Mouse (Mus musculus) ES-E14 (cell line): Measurements from ENCODE around the gene Phka2. TPM values are rescaled to one million over a fixed set of nuclear protein-coding genes. Genes with fewer than 3 reads are reported as not detected.

ENCODE experiments used
- DNase-seq: peaks from one replicate; pipeline ENCODE4 v3.0.0-alpha.2; 2013; ENCODE audit warnings: low read depth, low spot score
- H3K27ac ChIP-seq: 2 replicates; pipeline ENCODE4 v1.5.1; 2012; ENCODE audit warnings: low read depth, mild to moderate bottlenecking, low read length, moderate library complexity, mixed read lengths; ENCODE audit not compliant: poor library complexity, insufficient read depth, severe bottlenecking
- H3K36me3 ChIP-seq: 2 replicates; pipeline ENCODE4 v1.6.1; 2012; ENCODE audit warnings: mild to moderate bottlenecking, low read length, moderate library complexity, mixed read lengths; ENCODE audit not compliant: control insufficient read depth, poor library complexity, insufficient read depth, severe bottlenecking
- H3K4me1 ChIP-seq, 2 experiments: fragments of 150-350 bp in 1 of 2; sonication (generic) in 1 of 2; 2 replicates each; pipeline ENCODE4 v1.6.1; 2012; ENCODE audit warnings: low read length in 2 of 2, mild to moderate bottlenecking in 1 of 2, mixed read lengths in 1 of 2; ENCODE audit not compliant: control insufficient read depth in 2 of 2, insufficient read depth in 2 of 2, poor library complexity in 1 of 2
- H3K4me3 ChIP-seq, 2 experiments: fragments of 150-350 bp in 1 of 2; sonication (generic) in 1 of 2; 2 replicates each; pipeline ENCODE4 v1.5.1; 2012; ENCODE audit warnings: low read length in 2 of 2, low read depth in 1 of 2, mild to moderate bottlenecking in 1 of 2, mixed read lengths in 1 of 2; ENCODE audit not compliant: insufficient read depth in 1 of 2, poor library complexity in 1 of 2, severe bottlenecking in 1 of 2
- H3K9ac ChIP-seq: 2 replicates; pipeline ENCODE4 v1.6.1; 2012; ENCODE audit warnings: low read depth, mild to moderate bottlenecking, low read length, mixed read lengths; ENCODE audit not compliant: poor library complexity, insufficient read depth, severe bottlenecking
- H3K9me3 ChIP-seq: fragments of 150-350 bp; sonication (generic); 2 replicates; pipeline ENCODE4 v1.6.1; 2012; ENCODE audit warnings: low read depth, mild to moderate bottlenecking, low read length; ENCODE audit not compliant: control insufficient read depth, insufficient read depth
- CHD2 ChIP-seq: IDR thresholded peaks from 2 replicates; pipeline ENCODE4 v1.6.1; 2014; ENCODE audit warnings: mild to moderate bottlenecking, low read depth, low read length, inconsistent platforms
- HCFC1 ChIP-seq: IDR thresholded peaks from 2 replicates; pipeline ENCODE4 v1.6.1; 2012; ENCODE audit warnings: low read length, inconsistent platforms, borderline replicate concordance; ENCODE audit not compliant: insufficient read depth
- MAFK ChIP-seq: IDR thresholded peaks from 2 replicates; pipeline ENCODE4 v1.6.1; 2014; ENCODE audit warnings: mild to moderate bottlenecking, low read depth, low read length, inconsistent platforms; ENCODE audit not compliant: insufficient read depth
- ZC3H11A ChIP-seq: IDR thresholded peaks from 2 replicates; pipeline ENCODE4 v1.6.1; 2012; ENCODE audit warnings: low read depth, mild to moderate bottlenecking, inconsistent platforms, low read length, borderline replicate concordance
- ZNF384 ChIP-seq: IDR thresholded peaks from 2 replicates; pipeline ENCODE4 v1.6.1; 2012; ENCODE audit warnings: low read depth, low read length, inconsistent platforms
- in situ Hi-C, 2 experiments: fragments of 600-800 bp; cut with MboI; formaldehyde crosslinking; loops; one replicate each; pipeline ENCODE4 v1.15.1; 2025; ENCODE audit warnings: low sequenced_read_pairs in 2 of 2, inconsistent platforms in 1 of 2; ENCODE audit not compliant: unreplicated experiment in 2 of 2
- total RNA-seq: library from RNA; depleted of rRNA; stranded (reverse); fragments of 300-350 nt; gene quantifications from 2 replicates; pipeline ENCODE4 v1.2.3, GENCODE M21; 2012

Gene Phka2
- total RNA-seq, 1 experiment: 10.8 TPM

DNA sequence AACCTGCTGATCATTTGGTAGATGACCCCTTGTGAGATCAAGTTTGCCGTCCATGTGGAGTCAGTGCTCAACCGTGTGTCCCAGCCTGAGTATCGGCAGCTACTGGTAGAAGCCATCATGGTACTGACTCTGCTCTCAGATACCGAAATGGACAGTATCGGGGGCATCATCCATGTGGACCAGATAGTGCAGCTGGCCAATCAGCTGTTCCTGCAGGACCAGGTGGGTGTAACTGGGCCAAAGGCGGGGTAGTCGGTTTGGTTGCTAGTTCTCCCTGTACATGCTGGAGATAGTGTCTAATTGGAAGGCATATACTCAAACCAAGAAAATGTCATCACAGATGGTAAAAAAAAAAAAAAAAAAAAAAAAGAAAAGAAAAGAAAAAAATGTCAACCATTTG is 88.2 kb downstream of the Phka2 start:
- no peak for DNase-seq
- Histone ChIP-seq H3K9me3 (no peaks in the 10 kb centered on the region), H3K9ac (no peak overlapping the region), H3K36me3 (no peaks in the 10 kb centered on the region), H3K27ac (no peak overlapping the region), H3K4me3 (no peak overlapping the region), H3K4me1 (no peaks in the 10 kb centered on the region)
- in situ Hi-C loops: no loop called here
- TF ChIP-seq MAFK: no peak
- no peak for TF ChIP-seq ZC3H11A
- no peak for TF ChIP-seq CHD2

DNA sequence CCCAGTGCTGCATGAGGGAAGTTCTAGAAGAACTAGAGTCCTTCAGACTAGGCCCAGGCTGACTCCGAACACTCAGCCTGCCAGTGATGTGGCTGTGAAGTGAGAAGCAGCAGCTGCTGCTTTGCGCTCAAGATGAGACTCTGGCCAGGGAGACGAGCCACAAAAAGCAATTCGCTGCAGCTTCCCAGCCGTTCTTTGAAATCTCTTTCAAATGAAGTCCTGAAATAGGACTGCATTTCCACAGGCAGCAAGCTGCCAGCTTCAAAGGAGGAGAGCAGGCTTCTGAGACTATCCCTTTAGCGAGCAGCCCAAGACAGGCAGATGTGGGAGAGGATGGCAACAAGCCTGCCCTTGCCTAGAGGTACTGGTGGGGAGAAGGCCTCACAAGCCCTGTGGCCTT is 91.0 kb downstream of the Phka2 start:
- no peak for DNase-seq
- in situ Hi-C loops: no loop called here

DNA sequence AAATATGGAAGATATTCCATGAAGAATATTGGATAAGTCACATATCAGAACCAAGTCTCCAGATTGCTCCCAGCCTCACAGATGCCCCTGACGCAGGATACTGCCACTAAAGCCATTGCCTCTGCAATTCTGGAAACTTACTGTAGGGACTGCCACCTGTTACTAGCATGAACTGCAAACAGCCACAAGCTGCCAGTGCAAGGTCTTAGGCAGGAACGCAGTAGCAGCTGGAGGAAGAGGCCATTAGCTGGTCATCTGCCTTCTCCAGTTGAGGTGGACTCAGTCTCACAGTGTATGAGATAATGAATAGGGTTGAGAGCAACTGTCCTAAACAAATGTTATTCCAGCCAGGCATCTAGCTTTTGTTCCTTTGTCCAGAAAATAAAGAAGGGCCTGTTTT is 96.1 kb downstream of the Phka2 start:
- no peak for TF ChIP-seq CHD2
- no peak for TF ChIP-seq HCFC1
- TF ChIP-seq MAFK: no peak
- TF ChIP-seq ZC3H11A: no peak
- TF ChIP-seq ZNF384: no peak
- no peak overlapping the region for H3K9ac ChIP-seq
- no peaks in the 10 kb centered on the region for H3K36me3 ChIP-seq
- H3K4me3 ChIP-seq: no peak overlapping the region
- no peak for DNase-seq
- H3K9me3 ChIP-seq: no peaks in the 10 kb centered on the region
- H3K27ac ChIP-seq: no peak overlapping the region
- peaks cover 0 to 2% of the 10 kb centered on the region in 2 experiments; a peak in 1 of 4 replicates for H3K4me1 ChIP-seq
- in situ Hi-C loops: no loop called here

More for the DNA sequence above, 91.0 kb downstream of the Phka2 start:
- TF ChIP-seq ZNF384 (no peak), ZC3H11A (no peak), MAFK (no peak), HCFC1 (no peak), CHD2 (no peak)
- Histone ChIP-seq H3K4me3 (no peak overlapping the region), H3K27ac (no peak overlapping the region), H3K4me1 (no peaks in the 10 kb centered on the region), H3K9me3 (no peaks in the 10 kb centered on the region), H3K36me3 (no peaks in the 10 kb centered on the region), H3K9ac (no peak overlapping the region)

DNA sequence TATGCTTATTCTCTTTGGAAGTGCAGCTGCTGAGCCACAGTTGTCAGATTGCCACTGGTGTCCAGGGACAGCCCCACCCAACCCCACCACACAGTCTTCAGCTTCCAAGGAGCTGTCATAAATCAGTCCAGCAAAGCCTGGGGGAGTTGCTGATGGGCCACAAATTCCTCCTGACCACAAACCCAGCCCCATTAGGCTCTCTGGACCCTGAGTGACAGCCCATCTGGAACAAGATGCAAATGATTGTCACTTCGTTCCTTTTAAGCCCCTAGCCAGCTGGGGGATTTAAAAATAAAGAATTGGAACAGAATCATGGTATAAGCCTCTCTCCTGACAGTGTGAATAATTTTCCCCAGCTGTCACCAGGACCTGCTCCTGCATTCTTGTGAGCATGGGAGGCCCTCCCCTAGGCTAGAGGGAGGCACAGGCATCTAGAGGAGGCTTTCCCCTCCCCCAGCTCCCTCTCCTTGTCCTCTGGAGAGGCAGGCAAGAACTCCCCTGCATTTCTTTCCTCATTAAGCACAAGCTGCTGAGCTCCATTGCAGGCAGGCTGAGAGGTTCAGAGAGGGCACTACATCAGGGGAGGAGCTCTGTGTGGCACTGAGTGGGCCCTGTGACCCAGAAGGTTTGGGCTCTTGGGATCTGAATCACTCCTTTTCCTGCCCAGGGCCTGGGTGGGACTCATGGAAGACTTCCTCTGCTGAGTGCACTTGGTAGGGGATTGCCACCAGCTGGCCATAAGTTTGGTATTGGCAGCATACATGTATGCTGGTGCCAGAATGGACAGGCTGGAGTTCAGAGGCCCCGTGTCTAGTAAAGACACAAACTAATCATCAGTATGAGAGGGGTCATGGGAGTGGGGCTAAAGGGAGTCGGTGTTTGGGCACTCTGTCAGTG is 96.8 kb downstream of the Phka2 start:
- no peak overlapping the region for H3K4me3 ChIP-seq
- TF ChIP-seq ZC3H11A (no peak), HCFC1 (no peak), CHD2 (no peak), ZNF384 (no peak), MAFK (no peak)
- no peaks in the 10 kb centered on the region for H3K9me3 ChIP-seq
- H3K36me3 ChIP-seq: no peaks in the 10 kb centered on the region
- no peak overlapping the region for H3K27ac ChIP-seq
- in situ Hi-C loops: no loop called here
- no peak for DNase-seq
- H3K4me1 ChIP-seq: peaks cover 0 to 2% of the 10 kb centered on the region in 2 experiments; a peak in 1 of 4 replicates
- no peak overlapping the region for H3K9ac ChIP-seq
